ENCODE assay signal across 8 mouse cellular contexts in the genomic region with DNA sequence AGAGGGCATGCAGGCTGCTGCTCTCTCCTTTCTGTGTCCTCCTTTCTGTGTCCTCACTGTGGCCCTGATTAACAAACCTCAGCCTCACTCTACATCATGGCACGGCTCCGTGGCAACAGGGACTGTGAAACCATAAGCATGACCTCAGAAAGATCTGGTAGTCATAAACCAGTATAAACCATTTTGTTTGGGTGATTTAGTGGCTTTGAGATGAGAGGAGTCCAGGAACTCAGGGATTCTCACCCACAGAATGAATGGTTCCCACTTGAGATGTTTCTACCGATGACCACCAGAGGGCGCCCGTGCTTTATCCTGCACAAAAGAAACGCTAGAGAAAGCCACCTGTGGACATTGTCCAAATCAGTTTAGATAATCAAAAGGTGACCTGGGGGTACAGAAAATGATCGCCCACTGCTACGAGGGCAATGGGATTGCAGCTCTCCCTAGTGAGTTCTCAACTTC. TPM values are rescaled to one million over a fixed set of nuclear protein-coding genes. Genes with fewer than 3 reads are reported as not detected.
DNase-seq lines count a peak whose midpoint lies in the region; ATAC-seq and TF ChIP-seq lines count a peak whose summit lies in the region.
"Had no signal": no experiment of that assay in that cellular context is flagged by ENCODE, and none has a peak within 500 bp of the region (broad histone marks: within the 10 kb centered on the region; RNA-seq: fewer than 3 reads in every experiment).

No protein-coding gene starts in this region.

- no peak for ATAC-seq in heart, postnatal 0 days (ENCODE audit: insufficient read depth, low read depth)

- no peak overlapping the region for H3K4me2 ChIP-seq in heart, postnatal 0 days (ENCODE audit: low read depth, low read length)
- H3K4me2 ChIP-seq: limb, embryonic 12.5 days had no signal

- no peak overlapping the region for H3K9ac ChIP-seq in heart, postnatal 0 days (replicated peaks; ENCODE audit: low read depth, low read length)
- H3K9ac ChIP-seq: limb, embryonic 12.5 days had no signal

- no peaks in the 10 kb centered on the region for H3K9me3 ChIP-seq in heart, postnatal 0 days (replicated peaks; ENCODE audit: control insufficient read depth, low read length)
- H3K9me3 ChIP-seq: limb, embryonic 12.5 days had no signal

- no peak for TF ChIP-seq POLR2A in cortical plate, adult 2 months (IDR thresholded peaks at IDR 0.05; ENCODE audit: extremely low read depth, insufficient read depth, low read length)

- no peaks in the 10 kb centered on the region for H3K27me3 ChIP-seq in heart, postnatal 0 days (ENCODE audit: control insufficient read depth, insufficient read depth, low read length)
- H3K27me3 ChIP-seq: limb, embryonic 12.5 days had no signal

- H3K36me3 ChIP-seq in heart, postnatal 0 days (replicated peaks; ENCODE audit: control insufficient read depth, insufficient read depth, low read length) = no peaks in the 10 kb centered on the region
- H3K36me3 ChIP-seq: limb, embryonic 12.5 days had no signal

- no peaks in the 10 kb centered on the region for H3K4me1 ChIP-seq in cortical plate, adult 2 months (ENCODE audit: control insufficient read depth, insufficient read depth, low read length)
- H3K4me1 ChIP-seq in heart, postnatal 0 days (ENCODE audit: control insufficient read depth, insufficient read depth) = peaks cover 2% of the 10 kb centered on the region; the same call in 1 of the 2 replicates
- H3K4me1 ChIP-seq: limb, embryonic 12.5 days had no signal

- H3K4me3 ChIP-seq in cortical plate, adult 2 months (ENCODE audit: insufficient read depth, low read length) = no peak overlapping the region
- no peak overlapping the region for H3K4me3 ChIP-seq in heart, postnatal 0 days (ENCODE audit: low read depth, low read length)
- H3K4me3 ChIP-seq: limb, embryonic 12.5 days had no signal

- WGBS in heart, postnatal 0 days = 15% methylated on average over 8 of the region's 8 CpGs

- no peak for TF ChIP-seq EP300 in heart, postnatal 0 days (IDR thresholded peaks at IDR 0.05; ENCODE audit: low read depth)

- peak; percentile 58 for TF ChIP-seq CTCF in cortical plate, adult 2 months (IDR thresholded peaks at IDR 0.05; ENCODE audit: extremely low read depth, insufficient read depth, low read length)
- peak; percentile 84 for TF ChIP-seq CTCF in heart, postnatal 0 days (IDR thresholded peaks at IDR 0.05; ENCODE audit: low read depth)

- no peak overlapping the region for H3K27ac ChIP-seq in cortical plate, adult 2 months (ENCODE audit: insufficient read depth, low read length)
- H3K27ac ChIP-seq in heart, postnatal 0 days (ENCODE audit: low read depth) = no peak overlapping the region
- H3K27ac ChIP-seq: limb, embryonic 12.5 days had no signal

- DNase-seq in ES-CJ7 (ENCODE audit: low read depth, low spot score) = peak; percentile 63
- DNase-seq in adipocyte (ENCODE audit: low spot score) = peak; percentile 84
- peak; percentile 55 for DNase-seq in heart, postnatal 0 days (ENCODE audit: low spot score)
- DNase-seq in layer of hippocampus, adult 9-10 months (ENCODE audit: low spot score) = peak; percentile 11
- DNase-seq in lung, postnatal 36 days = peak; percentile 68
- peak; percentile 26 to 70 for DNase-seq in spleen, postnatal 10 days (ENCODE audit: low spot score in 2 of 2)

RNA-seq across cellular contexts. Expression of a gene that starts 42.4 kb away (rescaled TPM):
- 0.04 TPM in 1 of 2 replicates, not detected in the other for polyA plus RNA-seq in cortical plate, adult 2 months (2012; rRNA removed)
- 0.27 and 0.84 TPM in 2 replicates for total RNA-seq in heart, postnatal 0 days (2014; rRNA removed; ENCODE audit: low replicate concordance)
- 0.57 and 1.6 TPM in 2 replicates for polyA plus RNA-seq in heart, postnatal 0 days (2015; fragmentation: Nextera tagmentation; extraction: Ambion mirVana)

Comparison
In these comparisons a context has a peak if more than half of its experiments do, and no peak if none do; other contexts are left out.
1. DNase-seq: peak in every context shown above with its lines; median percentile 84 in adipocyte; 68 in lung, postnatal 36 days; 63 in ES-CJ7; 55 in heart, postnatal 0 days; 48 in spleen, postnatal 10 days; 11 in layer of hippocampus, adult 9-10 months.